Mouse (Mus musculus) liver, embryonic 14.5 days (tissue): ENCODE measurements around the gene Lce1k.
"Not testable (repeated sequence)": the region's sequence is repeated elsewhere in the genome, so short reads cannot be mapped to it uniquely, and the experiment has no call there.

ENCODE experiments used
- CTCF ChIP-seq: IDR thresholded peaks from 2 replicates; pipeline ENCODE4 v1.5.1; 2016; ENCODE audit warnings: antibody characterized with exemption, low read depth, control low read depth
- EP300 ChIP-seq: IDR thresholded peaks from 2 replicates; pipeline ENCODE4 v1.6.1; 2016; ENCODE audit warnings: antibody characterized with exemption, low read depth

GRCm38 (mm10) chr3:92816036-92816435, 8.3 kb upstream of the Lce1k start:
- not testable (repeated sequence) for TF ChIP-seq CTCF, EP300
